Mouse (Mus musculus): ENCODE data around the gene Rpl38. TPM values are rescaled to one million over a fixed set of nuclear protein-coding genes. Genes with fewer than 3 reads are reported as not detected.

Rpl38 gene
- polyA plus RNA-seq, 1 experiment, result 404 TPM

DNA sequence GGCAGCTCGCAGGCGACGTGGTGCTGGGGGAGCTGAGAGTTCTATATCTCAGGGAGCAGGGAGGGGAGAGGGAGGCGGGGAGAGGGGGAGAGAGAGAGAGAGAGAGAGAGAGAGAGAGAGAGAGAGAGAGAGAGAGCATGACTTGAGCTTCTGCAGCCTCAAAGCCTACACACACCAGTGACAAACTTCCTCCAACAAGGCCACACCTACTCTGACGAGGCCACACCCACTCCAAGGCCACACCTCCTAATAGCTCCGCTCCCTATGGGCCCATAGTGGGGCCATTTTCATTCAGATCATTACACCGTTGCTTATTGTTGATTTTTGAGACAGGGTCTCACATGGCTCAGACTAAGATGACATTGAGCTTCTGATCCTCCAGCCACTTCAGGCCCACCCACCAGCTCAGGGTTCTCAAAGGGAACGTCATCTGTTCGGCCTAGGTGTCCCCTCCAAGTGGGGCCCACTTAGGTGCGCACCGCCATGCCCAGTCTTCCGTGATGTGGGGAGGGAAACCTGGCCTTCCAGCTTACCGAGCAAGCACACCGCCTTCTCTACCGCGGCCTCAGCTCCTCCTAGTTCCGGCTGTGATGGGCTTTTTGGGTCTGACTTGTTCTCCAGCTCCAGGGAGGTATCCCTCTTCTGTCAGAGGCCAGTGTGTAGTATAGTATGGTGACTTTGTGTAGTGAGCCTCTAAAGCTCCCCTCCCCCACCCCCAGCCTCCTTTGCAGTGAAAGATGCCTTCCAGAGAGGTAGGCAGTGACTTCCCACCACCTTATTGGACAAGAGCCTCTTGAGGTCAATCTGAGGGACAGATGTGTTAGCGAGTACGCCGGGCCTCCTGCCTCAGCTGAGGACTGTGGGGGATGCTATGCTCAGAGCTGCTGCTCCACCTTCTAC is 15.6 kb downstream of the Rpl38 start:
- 71% methylated on average over 20 of the region's 20 CpGs for WGBS
- no peak for DNase-seq

GRCm38 (mm10) chr11:114684627-114685373 is 16.5 kb downstream of the Rpl38 start:
- no peak for TF ChIP-seq POLR2A (IDR thresholded peaks at IDR 0.05; ENCODE audit: borderline replicate concordance, extremely low read depth, low read depth, low read length)
- TF ChIP-seq CTCF (IDR thresholded peaks at IDR 0.05; ENCODE audit: insufficient read depth, low read length), result no peak
- peaks cover under 1% of the 10 kb centered on the region; the same call in 1 of the 2 replicates for H3K4me1 ChIP-seq (ENCODE audit: control insufficient read depth, insufficient read depth, low read length)
- H3K4me3 ChIP-seq (replicated peaks; ENCODE audit: extremely low read depth, low read depth, low read length), result no peak overlapping the region
- 69% methylated on average over 14 of the region's 14 CpGs for WGBS
- DNase-seq, result no peak

More for the DNA sequence above, 15.6 kb downstream of the Rpl38 start:
- Histone ChIP-seq H3K4me1 (ENCODE audit: control insufficient read depth, insufficient read depth, low read length) (peaks cover 7% of the 10 kb centered on the region), H3K4me3 (replicated peaks; ENCODE audit: extremely low read depth, low read depth, low read length) (no peak overlapping the region)
- no peak for TF ChIP-seq POLR2A (IDR thresholded peaks at IDR 0.05; ENCODE audit: borderline replicate concordance, extremely low read depth, low read depth, low read length)
- TF ChIP-seq CTCF (IDR thresholded peaks at IDR 0.05; ENCODE audit: insufficient read depth, low read length), result no peak

DNA sequence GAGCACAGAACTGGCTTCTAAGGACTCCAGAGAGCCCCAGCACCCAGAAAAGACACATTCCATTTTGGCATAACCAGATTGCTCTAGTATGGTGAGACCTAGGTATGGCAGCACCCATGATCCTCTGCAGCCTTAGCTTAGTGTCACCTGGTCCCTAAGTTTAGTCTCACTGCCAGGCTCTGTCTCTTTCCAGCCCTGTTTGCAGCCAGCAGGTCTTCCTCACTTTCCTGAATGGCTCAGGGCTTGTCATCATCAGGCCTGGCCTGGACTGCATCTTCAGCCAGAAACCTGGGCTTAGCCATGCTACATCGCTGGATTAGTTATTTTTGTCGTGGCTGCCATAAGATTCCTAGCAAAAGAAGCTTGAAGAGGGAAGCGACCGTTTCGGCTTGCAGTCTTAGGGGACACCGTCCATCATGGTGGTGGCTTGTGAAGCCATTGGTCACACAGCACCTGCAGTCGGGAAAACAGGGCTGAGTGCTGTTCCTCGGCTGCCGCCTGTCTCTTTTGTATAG is 17.3 kb downstream of the Rpl38 start:
- 81% methylated on average over 9 of the region's 9 CpGs for WGBS
- Histone ChIP-seq H3K4me3 (replicated peaks; ENCODE audit: extremely low read depth, low read depth, low read length) (no peak overlapping the region), H3K4me1 (ENCODE audit: control insufficient read depth, insufficient read depth, low read length) (no peaks in the 10 kb centered on the region)
- TF ChIP-seq POLR2A (IDR thresholded peaks at IDR 0.05; ENCODE audit: borderline replicate concordance, extremely low read depth, low read depth, low read length), result no peak
- no peak for TF ChIP-seq CTCF (IDR thresholded peaks at IDR 0.05; ENCODE audit: insufficient read depth, low read length)
- DNase-seq, result no peak

GRCm38 (mm10) chr11:114686221-114686959 is 18.1 kb downstream of the Rpl38 start:
- Histone ChIP-seq H3K4me1 (ENCODE audit: control insufficient read depth, insufficient read depth, low read length) (no peaks in the 10 kb centered on the region), H3K4me3 (replicated peaks; ENCODE audit: extremely low read depth, low read depth, low read length) (no peak overlapping the region)
- TF ChIP-seq POLR2A (IDR thresholded peaks at IDR 0.05; ENCODE audit: borderline replicate concordance, extremely low read depth, low read depth, low read length), result no peak
- no peak for TF ChIP-seq CTCF (IDR thresholded peaks at IDR 0.05; ENCODE audit: insufficient read depth, low read length)
- 93% methylated on average over 16 of the region's 16 CpGs for WGBS
- no peak for DNase-seq

GRCm38 (mm10) chr11:114687574-114688188 is 19.4 kb downstream of the Rpl38 start:
- Histone ChIP-seq H3K4me1 (ENCODE audit: control insufficient read depth, insufficient read depth, low read length) (no peaks in the 10 kb centered on the region), H3K4me3 (replicated peaks; ENCODE audit: extremely low read depth, low read depth, low read length) (no peak overlapping the region)
- TF ChIP-seq POLR2A (IDR thresholded peaks at IDR 0.05; ENCODE audit: borderline replicate concordance, extremely low read depth, low read depth, low read length) (no peak), CTCF (IDR thresholded peaks at IDR 0.05; ENCODE audit: insufficient read depth, low read length) (no peak)
- no peak for DNase-seq
- WGBS, result 50% methylated on average over 10 of the region's 10 CpGs

- no peak for DNase-seq
- Histone ChIP-seq H3K4me3 (replicated peaks; ENCODE audit: extremely low read depth, low read depth, low read length) (no peak overlapping the region), H3K4me1 (ENCODE audit: control insufficient read depth, insufficient read depth, low read length) (no peaks in the 10 kb centered on the region)
- WGBS, result 87% methylated on average over 3 of the region's 3 CpGs
- no peak for TF ChIP-seq CTCF (IDR thresholded peaks at IDR 0.05; ENCODE audit: insufficient read depth, low read length)
- no peak for TF ChIP-seq POLR2A (IDR thresholded peaks at IDR 0.05; ENCODE audit: borderline replicate concordance, extremely low read depth, low read depth, low read length)
These were observed 20.4 kb downstream of the Rpl38 start for GRCm38 (mm10) chr11:114688729-114689128.

DNA sequence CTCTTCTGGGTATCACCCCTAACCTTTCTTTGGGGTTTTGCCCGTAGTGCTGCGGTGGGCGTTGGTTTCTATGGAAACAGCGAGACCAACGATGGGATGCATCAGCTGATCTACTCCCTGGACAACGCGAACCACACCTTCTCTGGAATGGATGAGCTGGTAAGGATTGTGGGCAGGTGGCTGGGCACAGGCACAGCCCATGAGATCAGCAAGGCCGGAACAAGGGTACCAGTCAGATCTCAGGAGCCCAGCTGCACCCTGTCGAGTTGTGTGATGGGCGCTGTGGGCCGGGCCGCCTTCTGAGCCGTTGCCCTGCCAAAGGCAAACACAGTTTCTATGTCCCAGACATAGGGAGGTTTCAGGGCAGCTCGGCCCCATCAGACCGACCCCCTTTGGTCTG is 21.9 kb downstream of the Rpl38 start:
- H3K4me3 ChIP-seq (replicated peaks; ENCODE audit: extremely low read depth, low read depth, low read length), result no peak overlapping the region
- DNase-seq, result no peak
- no peaks in the 10 kb centered on the region for H3K4me1 ChIP-seq (ENCODE audit: control insufficient read depth, insufficient read depth, low read length)
- TF ChIP-seq CTCF (IDR thresholded peaks at IDR 0.05; ENCODE audit: insufficient read depth, low read length) (no peak), POLR2A (IDR thresholded peaks at IDR 0.05; ENCODE audit: borderline replicate concordance, extremely low read depth, low read depth, low read length) (no peak)
- 90% methylated on average over 15 of the region's 15 CpGs for WGBS

DNA sequence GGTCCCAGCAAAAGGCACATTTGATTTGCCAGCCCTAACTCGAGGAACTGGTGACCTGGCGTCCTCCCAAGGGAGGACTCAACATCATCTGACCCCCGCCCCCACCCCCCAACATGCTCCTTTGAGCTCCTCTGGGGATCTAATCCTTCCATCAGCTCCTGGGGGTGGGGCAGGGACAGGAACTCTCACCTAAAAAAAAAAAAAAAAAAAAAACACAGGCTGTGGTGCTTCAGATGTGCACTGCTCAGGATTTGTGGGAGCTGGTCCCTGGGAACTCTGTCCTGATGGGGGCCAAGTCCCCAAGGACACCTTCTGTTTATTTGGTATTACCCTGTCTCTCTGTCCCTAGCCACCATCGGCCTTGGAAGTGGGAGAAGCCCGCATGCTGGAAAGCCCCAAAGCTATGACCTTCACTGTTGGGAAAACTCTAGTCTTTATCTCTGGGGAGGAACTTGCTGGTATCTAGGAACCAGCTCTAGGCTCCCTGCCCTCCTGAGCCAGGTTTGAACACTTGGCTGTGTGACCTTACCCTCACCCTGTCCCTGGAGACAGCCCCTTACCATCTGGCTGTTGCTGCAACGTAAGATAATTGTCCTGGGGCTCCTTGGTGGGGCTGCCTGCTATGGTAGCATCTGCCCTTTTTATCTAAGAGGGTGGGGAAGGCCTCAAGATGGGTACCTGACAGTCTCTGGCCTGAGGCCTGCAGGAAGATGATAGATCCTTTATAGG is 23.3 kb downstream of the Rpl38 start:
- Histone ChIP-seq H3K4me3 (replicated peaks; ENCODE audit: extremely low read depth, low read depth, low read length) (no peak overlapping the region), H3K4me1 (ENCODE audit: control insufficient read depth, insufficient read depth, low read length) (no peaks in the 10 kb centered on the region)
- 64% methylated on average over 6 of the region's 6 CpGs for WGBS
- DNase-seq, result no peak
- TF ChIP-seq POLR2A (IDR thresholded peaks at IDR 0.05; ENCODE audit: borderline replicate concordance, extremely low read depth, low read depth, low read length) (no peak), CTCF (IDR thresholded peaks at IDR 0.05; ENCODE audit: insufficient read depth, low read length) (no peak)
